Mouse (Mus musculus): ENCODE measurements around the gene Vwa8.

DNA sequence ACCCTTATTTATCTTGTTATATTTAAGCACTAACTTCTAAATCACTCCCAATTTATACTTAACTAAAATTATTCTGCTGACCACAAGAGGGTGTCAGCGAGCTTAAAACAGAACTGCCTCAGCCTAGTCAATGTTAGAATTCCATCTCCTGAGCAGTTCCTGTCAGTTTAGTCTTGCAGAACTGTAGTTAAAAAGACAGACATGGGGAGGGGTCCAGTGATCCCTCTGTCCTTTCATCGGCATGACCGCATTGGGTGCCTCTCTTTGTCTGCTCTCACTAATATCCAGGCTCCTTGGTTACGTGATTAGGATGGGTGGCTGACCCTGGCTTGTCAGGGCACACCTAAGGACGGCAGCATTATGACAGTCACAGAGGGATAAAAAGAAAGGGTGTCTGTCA lies 275.8 kb downstream of the Vwa8 start:
- TF ChIP-seq TAL1 (IDR thresholded peaks at IDR 0.05; ENCODE audit: low read length), result no peak
- TF ChIP-seq GATA1 (IDR thresholded peaks at IDR 0.05; ENCODE audit: low read length), result no peak
